Mouse (Mus musculus) neutrophil, adult 59 days (primary cell): Measurements from ENCODE around the gene Vma21. TPM values are rescaled to one million over a fixed set of nuclear protein-coding genes. Genes with fewer than 3 reads are reported as not detected.

ENCODE experiments used
- total RNA-seq, 2 experiments: library from RNA; stranded (reverse); gene quantifications; 1 replicate in 1 of 2; 2 replicates in 1 of 2; pipeline ENCODE4 v1.2.4; 2023

Vma21 gene
- total RNA-seq = 10 to 100 TPM; 11.3 to 12.2 TPM

GRCm38 (mm10) chrX:71815631-71816345 is at the start of gene Vma21:
TSS of gene Vma21 (plus strand) at chrX:71815924.

Other genes with a start within 250 kb of the Vma21 start
- not detected for gene Gpr50, start 152.3 kb upstream of the Vma21 start, total RNA-seq
- not detected for gene Gm1141, start 105.1 kb downstream of the Vma21 start, total RNA-seq
- gene Prrg3, start 146.7 kb downstream of the Vma21 start, total RNA-seq = not detected
- gene Fate1, start 157.1 kb downstream of the Vma21 start, total RNA-seq = not detected
- not detected for gene Cnga2, start 175.9 kb downstream of the Vma21 start, total RNA-seq